Mouse (Mus musculus): ENCODE data around the gene Arnt. TPM values are rescaled to one million over a fixed set of nuclear protein-coding genes. Genes with fewer than 3 reads are reported as not detected.
A peak's percentile ranks its signal among the peaks of the same experiment; 100 is the strongest.
"Not testable (repeated sequence)": the region's sequence is repeated elsewhere in the genome, so short reads cannot be mapped to it uniquely, and the experiment has no call there.

Gene Arnt
- 56.3 and 61.5 TPM in 2 replicates for polyA plus RNA-seq (2012; rRNA removed)

- H3K27me3 ChIP-seq (ENCODE audit: control insufficient read depth, insufficient read depth, low read length), result no peaks in the 10 kb centered on the region
- H3K4me1 ChIP-seq (ENCODE audit: control insufficient read depth, insufficient read depth, low read length), result peaks cover 3% of the 10 kb centered on the region; the same call in 1 of the 2 replicates
- peak; percentile 90 to 95 for DNase-seq
- peak within 1 kb of the TSS; percentile 42 for H3K27ac ChIP-seq (ENCODE audit: insufficient read depth, low read length)
- peak within 1 kb of the TSS; percentile 85 for H3K4me3 ChIP-seq (replicated peaks; ENCODE audit: insufficient read depth, low read depth, low read length)
- TF ChIP-seq POLR2A (IDR thresholded peaks at IDR 0.05; ENCODE audit: borderline replicate concordance, insufficient read depth, low read length) (peak; percentile 86), CTCF (IDR thresholded peaks at IDR 0.05; ENCODE audit: borderline replicate concordance, insufficient read depth, low read depth, low read length) (no peak)
- under 1% methylated on average over 47 of the region's 47 CpGs for WGBS
Measured at GRCm38 (mm10) chr3:95434136-95434982, at the start of gene Arnt. Arnt (plus strand) TSS chr3:95434388.

DNA sequence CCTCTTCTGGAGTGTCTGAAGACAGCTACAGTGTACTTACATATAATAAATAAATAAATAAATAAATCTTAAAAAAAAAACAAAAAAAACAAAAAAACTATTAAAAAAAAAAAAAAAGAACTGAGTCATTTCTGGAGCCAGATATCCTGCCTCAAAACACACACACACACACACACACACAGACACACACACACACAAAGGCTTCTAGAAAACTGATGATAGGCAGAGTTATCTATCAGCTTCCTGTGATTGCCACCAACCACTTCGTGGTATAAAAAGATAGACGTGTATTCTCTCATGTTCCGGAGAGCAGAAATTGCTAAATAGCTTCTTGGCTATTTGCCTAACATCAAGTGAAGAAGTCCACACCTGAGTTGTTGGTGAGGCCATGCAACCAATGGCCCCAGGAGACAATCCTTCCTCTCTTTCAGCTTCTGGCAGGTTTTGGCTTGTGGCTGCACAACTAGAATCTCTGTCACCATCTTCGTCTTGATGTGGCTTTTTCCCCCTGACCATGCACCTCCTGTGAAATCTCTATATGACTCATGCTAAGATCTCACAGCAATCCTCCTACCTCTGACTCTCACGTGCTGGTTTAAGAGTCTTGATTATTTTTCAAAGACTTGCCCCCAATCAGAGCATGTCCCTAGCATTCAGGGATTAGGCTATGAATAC is 48.6 kb upstream of the Arnt start:
- Histone ChIP-seq H3K4me3 (replicated peaks; ENCODE audit: insufficient read depth, low read depth, low read length) (no peak overlapping the region), H3K27me3 (ENCODE audit: control insufficient read depth, insufficient read depth, low read length) (no peaks in the 10 kb centered on the region), H3K4me1 (ENCODE audit: control insufficient read depth, insufficient read depth, low read length) (no peaks in the 10 kb centered on the region), H3K27ac (ENCODE audit: insufficient read depth, low read length) (no peak overlapping the region)
- 84% methylated on average over 5 of the region's 5 CpGs for WGBS
- DNase-seq, result no peak
- TF ChIP-seq POLR2A (IDR thresholded peaks at IDR 0.05; ENCODE audit: borderline replicate concordance, insufficient read depth, low read length) (no peak), CTCF (IDR thresholded peaks at IDR 0.05; ENCODE audit: borderline replicate concordance, insufficient read depth, low read depth, low read length) (no peak)

DNA sequence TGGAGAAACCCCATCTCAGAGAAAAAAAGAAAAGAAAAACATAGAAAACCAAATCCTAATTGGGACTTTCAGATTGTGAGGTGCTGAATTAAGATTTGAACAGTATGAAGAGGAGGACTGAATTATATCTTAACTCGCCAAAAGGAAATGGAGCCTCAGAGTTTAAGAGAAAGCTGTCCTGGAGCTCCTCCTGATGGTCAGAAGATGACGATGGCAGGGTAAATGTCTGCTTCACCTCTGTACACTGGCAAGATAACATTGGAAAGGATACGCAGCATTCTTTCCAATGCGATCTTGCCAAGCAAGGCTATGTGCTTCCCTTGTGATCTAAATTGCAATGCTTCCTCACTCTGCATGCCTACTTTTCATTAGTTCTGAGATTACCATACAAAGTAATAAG is 39.8 kb upstream of the Arnt start:
- no peak for DNase-seq
- H3K4me3 ChIP-seq (replicated peaks; ENCODE audit: insufficient read depth, low read depth, low read length), result no peak overlapping the region
- 71% methylated on average over 4 of the region's 4 CpGs for WGBS
- H3K4me1 ChIP-seq (ENCODE audit: control insufficient read depth, insufficient read depth, low read length), result no peaks in the 10 kb centered on the region
- H3K27ac ChIP-seq (ENCODE audit: insufficient read depth, low read length), result no peak overlapping the region
- TF ChIP-seq POLR2A (IDR thresholded peaks at IDR 0.05; ENCODE audit: borderline replicate concordance, insufficient read depth, low read length) (no peak), CTCF (IDR thresholded peaks at IDR 0.05; ENCODE audit: borderline replicate concordance, insufficient read depth, low read depth, low read length) (no peak; the same call in 1 of the 2 replicates)
- H3K27me3 ChIP-seq (ENCODE audit: control insufficient read depth, insufficient read depth, low read length), result no peaks in the 10 kb centered on the region

GRCm38 (mm10) chr3:95402741-95403140 is 31.4 kb upstream of the Arnt start, which contains the start of gene 4930558C23Rik:
4930558C23Rik (minus strand) TSS chr3:95402841.
- TF ChIP-seq CTCF (IDR thresholded peaks at IDR 0.05; ENCODE audit: borderline replicate concordance, insufficient read depth, low read depth, low read length) (no peak), POLR2A (IDR thresholded peaks at IDR 0.05; ENCODE audit: borderline replicate concordance, insufficient read depth, low read length) (no peak)
- no peak for DNase-seq
- Histone ChIP-seq H3K4me3 (replicated peaks; ENCODE audit: insufficient read depth, low read depth, low read length) (no peak within 1 kb of the TSS), H3K27ac (ENCODE audit: insufficient read depth, low read length) (no peak within 1 kb of the TSS), H3K27me3 (ENCODE audit: control insufficient read depth, insufficient read depth, low read length) (no peaks in the 10 kb centered on the region), H3K4me1 (ENCODE audit: control insufficient read depth, insufficient read depth, low read length) (no peaks in the 10 kb centered on the region)
- WGBS, result 92% methylated on average over 3 of the region's 3 CpGs

DNA sequence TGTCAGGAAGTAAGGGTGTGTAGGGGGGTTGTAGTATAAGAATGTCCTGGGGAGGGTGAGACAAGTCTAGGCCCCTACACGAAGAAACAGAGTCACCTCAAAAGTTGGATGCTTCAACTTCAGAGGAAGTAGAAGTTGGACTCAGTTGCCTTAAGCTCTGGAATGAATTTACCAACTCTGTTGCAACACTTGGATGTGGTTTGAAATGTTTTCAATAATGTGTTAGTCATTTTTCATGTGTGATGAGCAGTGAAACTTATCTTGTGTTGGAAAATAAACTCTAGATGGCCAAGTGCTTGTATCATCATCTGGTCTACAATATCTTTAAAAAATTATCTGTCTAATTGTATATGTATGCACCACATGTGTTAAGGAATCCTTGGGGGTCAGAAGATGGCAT is 26.5 kb upstream of the Arnt start:
- no peak for DNase-seq
- 61% methylated on average over 1 of the region's 1 CpGs for WGBS
- Histone ChIP-seq H3K4me1 (ENCODE audit: control insufficient read depth, insufficient read depth, low read length) (no peaks in the 10 kb centered on the region), H3K4me3 (replicated peaks; ENCODE audit: insufficient read depth, low read depth, low read length) (no peak overlapping the region), H3K27me3 (ENCODE audit: control insufficient read depth, insufficient read depth, low read length) (no peaks in the 10 kb centered on the region), H3K27ac (ENCODE audit: insufficient read depth, low read length) (no peak overlapping the region)
- no peak for TF ChIP-seq CTCF (IDR thresholded peaks at IDR 0.05; ENCODE audit: borderline replicate concordance, insufficient read depth, low read depth, low read length)

GRCm38 (mm10) chr3:95408852-95409251 is 25.3 kb upstream of the Arnt start:
- no peak for DNase-seq
- 86% methylated on average over 2 of the region's 2 CpGs for WGBS
- Histone ChIP-seq H3K27me3 (ENCODE audit: control insufficient read depth, insufficient read depth, low read length) (no peaks in the 10 kb centered on the region), H3K27ac (ENCODE audit: insufficient read depth, low read length) (no peak overlapping the region), H3K4me3 (replicated peaks; ENCODE audit: insufficient read depth, low read depth, low read length) (no peak overlapping the region), H3K4me1 (ENCODE audit: control insufficient read depth, insufficient read depth, low read length) (no peaks in the 10 kb centered on the region)
- no peak for TF ChIP-seq POLR2A (IDR thresholded peaks at IDR 0.05; ENCODE audit: borderline replicate concordance, insufficient read depth, low read length)
- no peak for TF ChIP-seq CTCF (IDR thresholded peaks at IDR 0.05; ENCODE audit: borderline replicate concordance, insufficient read depth, low read depth, low read length)

GRCm38 (mm10) chr3:95412268-95412667 is 21.9 kb upstream of the Arnt start:
- Histone ChIP-seq H3K4me3 (replicated peaks; ENCODE audit: insufficient read depth, low read depth, low read length) (no peak overlapping the region), H3K27me3 (ENCODE audit: control insufficient read depth, insufficient read depth, low read length) (no peaks in the 10 kb centered on the region), H3K4me1 (ENCODE audit: control insufficient read depth, insufficient read depth, low read length) (no peaks in the 10 kb centered on the region), H3K27ac (ENCODE audit: insufficient read depth, low read length) (no peak overlapping the region)
- 78% methylated on average over 1 of the region's 1 CpGs for WGBS
- DNase-seq, result no peak
- TF ChIP-seq POLR2A (IDR thresholded peaks at IDR 0.05; ENCODE audit: borderline replicate concordance, insufficient read depth, low read length) (no peak), CTCF (IDR thresholded peaks at IDR 0.05; ENCODE audit: borderline replicate concordance, insufficient read depth, low read depth, low read length) (no peak)

DNA sequence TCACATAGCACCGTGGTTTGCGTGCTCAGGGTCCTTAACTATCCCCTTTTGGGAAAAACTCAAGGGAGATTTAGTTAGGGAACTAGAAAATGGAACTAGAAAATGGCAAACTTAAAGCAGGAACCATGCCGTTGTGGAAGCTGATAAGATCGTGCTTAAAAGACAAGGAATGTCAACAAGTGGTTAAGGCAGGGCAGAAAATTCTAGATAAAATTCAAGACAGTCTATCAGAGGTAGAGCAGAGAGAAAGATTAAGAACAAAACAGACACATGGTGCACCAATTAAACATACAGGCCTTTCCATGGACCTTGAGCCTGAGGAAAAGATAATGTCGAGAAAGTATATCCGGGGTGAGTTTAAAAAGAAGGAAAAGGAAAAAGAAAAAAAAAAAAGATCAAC is 16.3 kb upstream of the Arnt start:
- WGBS, result 92% methylated on average over 6 of the region's 6 CpGs
- Histone ChIP-seq H3K4me1 (ENCODE audit: control insufficient read depth, insufficient read depth, low read length) (no peaks in the 10 kb centered on the region), H3K4me3 (replicated peaks; ENCODE audit: insufficient read depth, low read depth, low read length) (no peak overlapping the region), H3K27ac (ENCODE audit: insufficient read depth, low read length) (no peak overlapping the region), H3K27me3 (ENCODE audit: control insufficient read depth, insufficient read depth, low read length) (no peaks in the 10 kb centered on the region)
- DNase-seq, result no peak
- TF ChIP-seq POLR2A (IDR thresholded peaks at IDR 0.05; ENCODE audit: borderline replicate concordance, insufficient read depth, low read length) (no peak), CTCF (IDR thresholded peaks at IDR 0.05; ENCODE audit: borderline replicate concordance, insufficient read depth, low read depth, low read length) (no peak)

DNA sequence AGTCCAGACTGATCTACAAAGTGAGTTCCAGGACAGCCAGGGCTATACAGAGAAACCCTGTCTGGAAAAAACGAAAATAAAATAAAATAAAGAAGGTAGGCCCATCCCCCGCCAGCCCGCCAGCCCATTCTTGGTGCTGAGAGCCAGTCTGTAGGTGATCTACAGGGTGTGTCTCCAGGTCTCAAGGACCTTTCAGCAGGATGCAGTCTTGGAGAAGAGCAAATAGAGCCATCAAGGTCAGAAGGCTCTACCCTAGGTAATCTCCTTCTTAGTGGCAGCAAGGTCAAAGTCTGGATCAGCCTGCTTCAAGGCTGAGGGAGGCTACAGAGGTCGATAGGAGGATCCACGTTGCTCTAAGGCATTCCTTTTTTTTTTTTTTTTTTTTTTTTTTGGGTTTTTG is 7.7 kb upstream of the Arnt start:
- DNase-seq; H3K4me3 ChIP-seq (replicated peaks; ENCODE audit: insufficient read depth, low read depth, low read length); H3K27me3 ChIP-seq (ENCODE audit: control insufficient read depth, insufficient read depth, low read length); H3K4me1 ChIP-seq (ENCODE audit: control insufficient read depth, insufficient read depth, low read length); H3K27ac ChIP-seq (ENCODE audit: insufficient read depth, low read length): not testable (repeated sequence)
- 82% methylated on average over 5 of the region's 5 CpGs for WGBS

GRCm38 (mm10) chr3:95427117-95427890 is 6.9 kb upstream of the Arnt start:
- not testable (repeated sequence) for H3K4me3 ChIP-seq (replicated peaks; ENCODE audit: insufficient read depth, low read depth, low read length); DNase-seq; H3K27ac ChIP-seq (ENCODE audit: insufficient read depth, low read length); H3K27me3 ChIP-seq (ENCODE audit: control insufficient read depth, insufficient read depth, low read length); H3K4me1 ChIP-seq (ENCODE audit: control insufficient read depth, insufficient read depth, low read length)
- 51% methylated on average over 18 of the region's 33 CpGs for WGBS
